Mouse (Mus musculus) lung, postnatal 10 days (tissue): ENCODE measurements around the gene Slc39a7.

Source experiments
- DNase-seq: peaks from one replicate; pipeline ENCODE4 v3.0.0; 2021

Gene Slc39a7

GRCm38 (mm10) chr17:34031465-34032173 lies at the start of gene Slc39a7, which contains the start of gene Rxrb:
Gene Slc39a7 (minus strand): TSS chr17:34031682.
Gene Rxrb (plus strand): TSS chr17:34031812.
- DNase-seq: peak; percentile 99

GRCm38 (mm10) chr17:34079621-34080020 lies 48.1 kb upstream of the Slc39a7 start:
- peak; percentile 72 for DNase-seq

DNA sequence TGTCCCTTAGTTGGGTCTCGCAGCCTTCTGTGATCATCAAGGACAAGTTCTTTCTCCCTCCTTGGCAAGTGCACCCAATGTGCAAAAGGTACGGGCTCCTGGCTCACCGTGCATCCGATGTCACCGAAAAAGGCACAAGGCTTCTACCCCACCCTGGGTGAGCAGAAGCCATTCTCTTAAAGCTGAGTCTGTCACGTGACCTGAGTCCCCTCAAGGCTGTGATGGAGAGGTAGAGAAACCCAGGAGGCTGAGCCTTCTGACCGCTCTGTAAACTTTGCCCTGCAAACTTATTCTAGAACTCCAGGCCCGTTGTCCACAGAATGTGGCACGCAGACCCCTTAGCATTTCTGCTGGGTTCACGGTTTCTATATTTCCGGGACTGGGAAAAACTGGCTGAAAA lies 47.5 kb upstream of the Slc39a7 start:
- DNase-seq: no peak

DNA sequence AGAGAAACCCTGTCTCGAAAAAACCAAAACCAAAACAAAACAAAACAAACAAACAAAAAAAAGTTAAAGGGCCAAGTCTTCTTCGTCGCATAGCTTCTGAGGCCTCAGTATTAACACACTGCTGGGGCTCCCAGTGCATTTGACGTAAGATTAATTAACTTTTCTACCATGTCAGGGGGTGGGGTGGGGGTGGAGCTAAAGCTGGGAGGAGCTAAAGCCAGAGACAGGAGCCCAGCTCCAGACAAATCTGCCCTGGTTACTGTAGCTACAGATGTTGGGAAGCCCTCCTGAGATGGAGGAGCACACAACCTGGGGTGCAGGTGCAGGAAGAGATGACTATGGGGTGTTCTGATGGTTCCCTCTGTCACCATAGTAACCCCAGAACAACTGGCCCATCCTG lies 46.7 kb upstream of the Slc39a7 start:
- DNase-seq: no peak

DNA sequence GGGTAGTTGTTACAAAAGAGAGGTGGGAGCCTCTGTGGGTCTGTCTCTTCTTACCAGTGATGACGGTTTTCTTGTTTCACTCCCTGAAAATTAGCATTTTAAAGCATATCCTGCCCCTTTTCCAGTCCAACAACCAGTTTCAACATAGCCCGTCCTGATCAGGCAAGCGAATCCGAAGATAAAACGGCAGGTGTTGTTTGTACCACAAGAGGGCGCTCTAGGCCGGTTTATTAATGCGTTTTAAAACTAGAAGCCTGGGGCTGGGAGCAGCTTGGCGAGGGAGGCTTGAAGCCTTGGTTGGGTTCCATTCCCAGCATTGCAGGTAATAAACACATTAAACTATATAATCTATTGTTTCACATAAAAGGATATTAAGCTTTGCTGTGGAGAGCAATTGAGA lies 46.1 kb upstream of the Slc39a7 start:
- DNase-seq: peak; percentile 86

DNA sequence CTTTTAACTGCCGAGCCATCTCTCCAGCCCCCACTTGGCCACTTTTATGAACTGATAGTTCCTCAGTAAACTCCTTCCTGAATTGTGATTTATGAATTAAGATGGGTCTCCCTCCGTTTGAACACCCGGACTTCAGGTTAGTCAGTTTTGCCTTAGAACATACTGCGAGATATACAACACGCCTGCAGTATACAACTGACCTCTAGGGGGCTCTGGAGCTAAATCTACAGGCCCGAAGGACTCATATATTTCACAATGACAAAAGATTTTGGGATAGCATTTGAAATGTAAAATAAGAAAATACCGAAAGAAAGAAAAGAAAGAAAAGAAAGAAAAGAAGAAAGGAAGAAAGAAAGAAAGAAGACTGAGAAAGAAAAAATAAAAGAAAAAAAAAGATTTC lies 43.8 kb upstream of the Slc39a7 start:
- DNase-seq: peak; percentile 81

DNA sequence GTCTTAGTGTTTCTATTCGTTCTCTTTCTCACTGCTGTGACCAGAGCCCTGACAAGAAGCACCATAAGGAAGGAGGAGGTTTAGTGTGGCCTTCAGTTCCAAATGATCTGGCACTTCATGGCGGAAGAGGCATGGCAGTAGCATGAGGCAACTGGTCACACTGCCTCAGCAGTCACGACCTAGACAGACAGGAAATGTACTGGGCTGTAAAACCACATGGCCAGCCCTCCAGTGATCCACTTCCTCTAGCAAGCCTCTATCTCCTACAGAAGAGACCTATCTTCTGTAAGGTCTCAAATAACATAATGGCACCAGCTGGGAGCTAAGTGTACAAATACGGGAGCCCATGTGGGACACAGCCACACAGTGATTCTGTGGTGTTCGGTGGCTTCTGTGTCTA lies 40.6 kb upstream of the Slc39a7 start:
- no peak for DNase-seq

DNA sequence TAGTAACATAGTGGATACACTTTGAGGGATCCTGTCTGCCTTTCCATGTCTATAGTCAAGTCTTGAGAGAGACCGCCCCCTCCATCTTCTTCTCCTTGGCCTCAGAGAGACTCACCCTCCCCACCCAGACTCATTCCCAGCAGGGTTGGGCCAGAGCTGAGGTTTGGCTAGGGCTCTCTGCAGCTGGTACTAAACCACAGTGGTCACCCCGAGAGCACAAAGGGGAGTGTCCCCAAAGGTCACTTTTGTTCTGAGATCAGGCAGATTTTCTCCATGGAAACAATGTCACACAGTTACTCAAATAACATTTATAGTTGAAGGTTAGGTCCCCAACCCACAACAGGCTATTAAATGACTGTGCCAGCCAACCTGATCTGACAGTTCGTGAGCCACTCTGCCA lies 37.4 kb upstream of the Slc39a7 start:
- DNase-seq: no peak

- DNase-seq: no peak
These were observed 25.7 kb upstream of the Slc39a7 start for GRCm38 (mm10) chr17:34057224-34057623.

DNA sequence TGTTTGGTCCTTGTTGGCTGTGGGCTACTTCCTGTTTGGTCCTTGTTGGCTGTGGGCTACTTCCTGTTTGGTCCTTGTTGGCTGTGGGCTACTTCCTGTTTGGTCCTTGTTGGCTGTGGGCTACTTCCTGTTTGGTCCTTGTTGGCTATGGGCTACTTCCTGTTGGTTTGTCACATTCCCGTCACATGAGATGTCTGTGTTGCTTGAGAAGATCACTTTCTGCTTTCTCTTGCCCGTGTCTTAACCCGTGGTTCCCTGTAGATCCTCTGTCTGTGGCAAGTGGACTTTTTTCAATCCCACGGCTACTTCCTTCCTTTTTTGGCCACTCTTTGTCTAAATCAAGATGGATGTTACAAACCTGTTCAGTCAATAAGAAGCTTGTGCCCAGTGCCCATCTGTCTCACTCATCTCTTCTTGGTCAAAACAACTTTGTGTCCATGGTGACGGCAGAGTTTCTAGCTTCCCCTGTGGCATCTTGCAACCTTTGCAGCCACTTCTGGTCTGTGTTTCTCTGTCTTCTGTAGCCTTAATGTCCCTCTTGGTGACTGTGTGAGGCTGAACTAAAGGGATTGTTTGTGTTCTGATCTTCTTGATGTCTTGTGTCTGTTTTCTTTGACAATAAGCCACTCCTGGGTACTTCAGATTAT lies 16.0 kb upstream of the Slc39a7 start:
- DNase-seq: no peak

DNA sequence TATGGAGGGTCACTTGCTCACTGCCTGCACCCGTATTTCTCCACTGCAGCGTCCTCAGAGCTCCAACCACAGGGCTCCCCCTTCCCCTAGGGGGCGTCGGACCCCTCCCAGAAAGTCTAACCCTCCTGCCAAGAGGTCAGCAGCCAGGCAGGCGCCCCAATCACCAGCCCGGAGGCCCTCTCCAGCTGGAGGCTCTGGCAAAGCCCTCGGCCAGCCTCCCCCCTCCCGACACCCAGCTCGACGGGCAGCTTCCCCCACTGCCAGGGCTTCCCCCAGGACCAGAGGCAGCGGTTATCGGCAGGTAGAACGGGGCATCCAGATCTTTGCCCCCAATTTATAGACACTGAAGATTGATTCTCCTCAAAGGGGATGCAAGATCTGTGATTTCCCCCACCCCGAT lies 14.5 kb upstream of the Slc39a7 start:
- no peak for DNase-seq

DNA sequence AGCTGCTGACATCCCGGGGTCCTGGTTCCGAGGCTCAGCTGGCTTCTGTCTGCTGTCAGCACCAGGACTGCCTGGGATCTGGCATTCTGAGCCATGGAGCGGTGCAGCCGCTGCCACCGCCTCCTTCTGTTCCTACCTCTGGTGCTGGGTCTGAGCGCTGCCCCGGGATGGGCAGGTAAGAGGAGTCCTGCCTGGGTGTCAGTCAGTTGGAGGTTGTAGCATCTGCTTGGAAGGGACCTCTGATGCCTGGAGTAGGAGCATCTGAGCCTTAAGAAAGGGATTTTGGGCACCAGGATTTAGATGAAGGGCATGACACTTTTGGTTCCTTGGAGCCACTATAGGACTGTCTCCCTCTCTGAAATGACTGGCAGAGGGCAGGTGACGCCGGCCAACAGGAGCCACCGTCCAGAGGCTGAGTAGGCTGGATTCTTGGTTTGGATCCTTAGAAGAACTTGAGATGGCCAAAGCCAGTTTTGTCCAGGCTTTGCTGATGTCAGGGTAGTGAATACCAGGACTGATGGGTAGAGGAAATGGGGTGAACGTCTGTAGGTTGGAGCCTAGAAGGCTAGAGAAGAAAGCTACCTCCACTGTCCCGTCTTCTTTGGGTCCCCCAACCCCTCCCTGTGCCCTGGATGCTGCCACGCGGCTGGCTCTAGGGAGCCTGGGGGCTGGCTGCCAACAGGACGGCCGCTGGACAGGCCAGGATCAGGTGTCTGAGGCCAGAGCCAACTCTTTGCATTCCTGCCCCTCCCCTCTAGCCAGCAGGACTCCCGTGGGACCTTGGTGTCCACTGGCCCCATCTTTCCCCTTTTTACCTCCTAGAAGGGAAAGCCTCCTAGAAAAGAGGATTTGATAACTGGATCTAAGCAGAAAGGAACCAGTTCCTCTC lies 8.3 kb upstream of the Slc39a7 start:
- DNase-seq: no peak

- DNase-seq: no peak
These were observed 7.5 kb upstream of the Slc39a7 start, which contains the start of gene Col11a2 for GRCm38 (mm10) chr17:34038878-34039561. Gene Col11a2 (plus strand): TSS chr17:34039437.

DNA sequence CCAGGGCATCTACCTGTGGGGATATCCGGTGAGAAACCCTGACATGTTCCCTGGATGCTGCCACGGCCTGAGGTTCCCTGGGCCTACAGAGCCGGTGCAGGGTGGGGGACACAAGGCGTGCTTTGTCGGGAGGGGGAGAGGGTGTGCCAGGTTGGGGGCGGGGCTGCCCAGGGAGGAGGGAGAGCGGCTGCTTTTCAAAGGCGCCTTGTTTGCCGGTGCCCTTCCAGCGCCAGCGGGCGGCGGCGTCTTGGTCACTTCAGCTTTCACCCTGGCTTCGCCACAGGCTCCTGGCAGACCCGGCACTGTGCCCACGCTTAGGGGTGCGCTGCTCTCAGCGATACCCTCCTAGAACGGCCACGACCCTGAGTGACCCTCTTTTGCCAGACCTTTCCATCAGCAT lies 7.0 kb upstream of the Slc39a7 start:
- peak; percentile 45 for DNase-seq

DNA sequence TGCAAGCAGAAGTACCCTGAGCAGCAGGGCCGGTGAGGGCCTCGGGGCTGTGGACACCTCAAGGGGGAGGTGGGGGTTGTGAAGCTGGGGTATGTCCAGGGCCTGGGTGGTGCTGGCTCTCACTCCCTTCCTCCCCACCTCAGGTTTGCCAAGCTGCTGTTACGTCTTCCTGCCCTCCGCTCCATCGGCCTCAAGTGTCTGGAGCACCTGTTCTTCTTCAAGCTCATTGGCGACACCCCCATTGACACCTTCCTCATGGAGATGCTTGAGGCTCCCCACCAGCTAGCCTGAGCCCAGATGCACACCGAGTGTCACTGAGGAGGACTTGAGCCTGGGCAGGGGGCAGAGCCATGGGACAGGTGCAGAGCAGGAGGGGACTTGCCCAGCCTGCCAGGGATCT lies 5.8 kb upstream of the Slc39a7 start:
- DNase-seq: no peak

DNA sequence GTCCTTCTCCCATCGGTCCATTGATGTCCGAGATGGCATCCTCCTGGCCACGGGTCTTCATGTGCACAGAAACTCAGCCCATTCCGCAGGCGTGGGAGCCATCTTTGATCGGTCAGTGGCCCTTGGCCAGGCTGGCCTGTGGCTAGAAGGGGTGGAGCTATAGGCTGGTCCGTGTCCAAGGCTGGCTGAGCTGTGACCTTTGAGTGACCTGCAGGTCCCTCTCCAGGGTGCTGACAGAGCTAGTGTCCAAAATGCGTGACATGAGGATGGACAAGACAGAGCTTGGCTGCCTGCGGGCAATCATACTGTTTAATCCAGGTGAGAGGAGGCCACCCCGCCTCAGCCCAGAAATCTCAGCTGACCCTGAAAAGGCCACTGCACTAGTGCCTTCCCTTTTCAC lies 5.2 kb upstream of the Slc39a7 start:
- peak; percentile 38 for DNase-seq

- DNase-seq: no peak
These were observed 4.0 kb upstream of the Slc39a7 start for GRCm38 (mm10) chr17:34035517-34035916.

- DNase-seq: peak; percentile 79
These were observed 2.6 kb upstream of the Slc39a7 start for GRCm38 (mm10) chr17:34034064-34034463.

DNA sequence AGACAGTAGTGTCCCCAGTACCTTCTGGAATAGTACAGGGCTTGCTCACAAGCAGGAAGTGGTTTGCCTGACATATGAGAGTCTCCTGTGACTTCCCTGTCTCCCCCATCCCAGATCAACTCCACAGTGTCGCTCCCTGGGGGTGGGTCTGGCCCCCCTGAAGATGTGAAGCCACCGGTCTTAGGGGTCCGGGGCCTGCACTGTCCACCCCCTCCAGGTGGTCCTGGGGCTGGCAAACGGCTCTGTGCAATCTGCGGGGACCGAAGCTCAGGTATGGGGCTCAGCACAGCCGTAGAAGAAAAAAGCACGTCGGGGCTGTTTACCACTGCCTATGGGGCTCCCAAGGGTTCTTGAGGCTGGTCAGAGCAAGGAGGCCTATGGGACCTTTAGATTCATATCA lies 2.0 kb upstream of the Slc39a7 start:
- DNase-seq: no peak

GRCm38 (mm10) chr17:34032806-34033205 lies 1.3 kb upstream of the Slc39a7 start:
- peak; percentile 43 for DNase-seq

DNA sequence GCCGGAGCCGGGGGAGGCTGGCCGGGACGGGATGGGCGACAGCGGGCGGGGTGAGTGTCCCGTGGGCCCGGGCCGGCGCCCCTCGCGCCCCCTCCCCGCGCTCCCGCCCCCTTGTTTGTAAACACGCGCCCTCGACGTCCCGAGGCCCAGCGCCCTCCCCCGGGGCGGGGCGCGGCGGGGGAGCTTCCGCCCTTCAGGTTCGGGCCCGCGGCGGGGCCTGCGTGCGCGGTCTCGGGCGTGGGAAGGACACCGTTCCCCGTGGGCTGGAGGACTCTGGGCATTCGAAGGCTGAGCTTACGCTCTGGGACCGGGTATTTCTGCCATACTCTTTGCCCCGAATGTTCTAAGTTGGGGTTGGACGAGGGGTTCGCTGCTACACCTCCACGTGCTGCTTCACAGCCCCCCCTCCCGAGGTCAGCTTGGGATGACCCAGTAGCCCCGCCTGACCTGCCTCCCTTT lies 721 bp upstream of the Slc39a7 start:
- peak; percentile 80 for DNase-seq

DNA sequence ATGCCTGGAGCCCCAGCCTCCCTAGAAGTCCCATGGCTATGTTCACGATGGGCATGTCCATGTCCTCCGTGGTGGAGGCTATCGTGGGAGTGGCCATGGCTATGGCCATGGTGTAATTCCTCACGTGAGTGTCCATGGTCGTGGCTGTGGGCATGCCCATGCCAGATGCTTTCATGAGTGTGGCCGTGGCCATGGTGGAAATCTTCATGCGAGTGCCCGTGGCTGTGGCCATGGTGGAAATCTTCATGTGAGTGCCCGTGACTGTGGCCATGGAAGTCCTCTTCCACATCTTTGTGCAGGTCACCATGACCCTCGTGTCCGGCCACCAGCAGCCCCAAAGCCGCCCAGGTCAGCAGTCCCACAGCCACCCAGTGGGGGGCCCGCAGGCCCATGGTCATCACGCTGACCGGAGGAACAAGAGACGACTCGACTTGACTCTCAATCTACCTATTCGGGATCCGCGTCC lies 588 bp downstream of the Slc39a7 start:
- peak; percentile 64 for DNase-seq
